Mouse (Mus musculus): ENCODE data around the gene Gm4133.
"Not testable (repeated sequence)": the region's sequence is repeated elsewhere in the genome, so short reads cannot be mapped to it uniquely, and the experiment has no call there.

The Gm4133 gene

GRCm38 (mm10) chr7:20333965-20334364, at the start of gene Gm4133:
TSS of gene Gm4133 (minus strand) at chr7:20334065.
- not testable (repeated sequence) for DNase-seq (ENCODE audit: low spot score)

DNA sequence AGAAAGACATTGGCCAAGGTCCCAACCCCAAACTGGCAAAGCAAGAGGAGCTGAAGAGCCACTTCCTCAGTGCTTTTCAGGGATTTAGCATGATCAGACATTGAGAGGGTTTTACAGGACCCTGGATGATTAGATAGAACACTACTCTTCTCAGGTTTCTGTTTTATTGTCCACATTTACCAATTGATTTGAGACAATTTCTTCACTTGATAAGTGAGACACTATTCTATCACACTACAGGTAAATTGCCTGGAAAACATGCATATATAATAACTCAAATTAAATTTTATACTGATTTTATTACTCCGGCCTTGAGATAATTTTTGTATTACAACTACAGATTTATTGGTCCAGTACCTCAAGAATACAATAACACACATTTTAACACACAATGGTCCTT, 41.4 kb upstream of the Gm4133 start, which contains the start of gene Gm5728:
Gene Gm5728, minus strand, starts transcription at position 101 of the 400 bp plus-strand sequence.
- DNase-seq (ENCODE audit: low spot score), result not testable (repeated sequence)
